Mouse (Mus musculus) 3134 (cell line): ENCODE data around the gene Cep290.
"Not testable (repeated sequence)": the region's sequence is repeated elsewhere in the genome, so short reads cannot be mapped to it uniquely, and the experiment has no call there.

Experiments used
- DNase-seq: peaks from one replicate; pipeline ENCODE4 v3.0.0-alpha.2; 2011; ENCODE audit warnings: low spot score; ENCODE audit not compliant: insufficient read length; ENCODE audit errors: extremely low read depth

Gene Cep290

DNA sequence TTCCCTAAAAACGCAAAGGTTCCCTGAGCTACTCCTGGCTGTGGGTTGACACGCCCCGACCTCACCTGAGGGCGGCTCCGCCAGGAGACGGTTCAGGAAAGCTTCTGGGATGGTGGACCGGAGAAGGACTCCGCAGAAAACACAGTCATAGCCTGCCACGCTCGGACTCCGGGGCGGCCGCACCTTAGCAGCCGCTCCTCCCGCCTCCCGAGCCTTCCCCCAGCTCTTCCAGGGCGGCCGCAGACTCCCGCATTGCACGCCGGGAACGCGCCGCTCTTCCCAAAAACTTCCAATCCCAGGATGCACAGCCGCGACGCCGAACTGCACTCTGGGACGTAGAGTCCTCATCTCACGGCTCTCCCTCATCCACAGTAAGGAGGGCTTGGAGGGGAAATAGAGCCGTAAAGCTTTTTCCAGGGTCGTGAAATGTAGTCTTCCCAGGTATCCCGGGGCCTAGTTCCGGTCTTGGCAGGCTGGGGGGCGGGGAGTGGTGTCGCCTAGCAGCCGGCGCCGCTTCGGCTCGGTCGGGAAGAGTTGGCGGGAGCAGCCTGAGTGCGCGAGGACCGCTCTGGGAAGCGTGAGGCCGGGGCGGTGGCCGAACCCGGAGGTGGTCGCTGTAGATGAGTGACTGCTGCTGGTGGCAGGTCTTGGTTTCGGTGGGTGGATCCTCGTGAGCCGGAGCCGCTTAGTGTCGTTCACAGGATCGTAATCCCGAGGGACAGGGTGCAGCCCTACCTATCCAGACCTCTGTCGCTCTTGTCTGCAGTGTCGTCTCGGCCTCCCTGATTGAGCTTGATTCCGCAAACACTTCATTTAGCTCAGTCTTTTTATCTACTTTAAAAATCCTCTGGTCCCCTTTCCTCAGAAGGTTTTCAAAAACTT is at the start of gene Cep290, which contains the start of gene Tmtc3:
Gene Cep290 (plus strand): TSS at position 462 of the 882 bp plus-strand sequence.
Gene Tmtc3 (minus strand): TSS at position 254 of the 882 bp plus-strand sequence.
- DNase-seq = peak; percentile 96

DNA sequence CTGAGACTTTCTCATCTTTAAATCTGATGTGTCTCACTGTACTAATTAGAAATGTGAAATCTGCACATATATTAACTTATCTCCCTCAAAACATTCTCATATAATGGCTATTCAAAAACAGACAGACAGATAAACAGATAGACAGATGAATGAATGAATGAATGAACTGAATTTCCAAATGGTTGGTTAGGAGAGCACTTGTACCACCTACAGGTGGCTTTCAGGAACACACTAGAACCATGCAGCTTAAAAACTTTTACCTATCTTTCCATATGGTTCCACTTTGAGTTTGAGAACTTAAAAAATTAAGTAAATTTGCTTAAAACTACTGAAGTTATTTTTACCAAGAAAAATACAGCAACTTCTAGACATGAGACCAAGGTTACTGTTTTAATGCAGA is 38.0 kb upstream of the Cep290 start:
- no peak for DNase-seq

DNA sequence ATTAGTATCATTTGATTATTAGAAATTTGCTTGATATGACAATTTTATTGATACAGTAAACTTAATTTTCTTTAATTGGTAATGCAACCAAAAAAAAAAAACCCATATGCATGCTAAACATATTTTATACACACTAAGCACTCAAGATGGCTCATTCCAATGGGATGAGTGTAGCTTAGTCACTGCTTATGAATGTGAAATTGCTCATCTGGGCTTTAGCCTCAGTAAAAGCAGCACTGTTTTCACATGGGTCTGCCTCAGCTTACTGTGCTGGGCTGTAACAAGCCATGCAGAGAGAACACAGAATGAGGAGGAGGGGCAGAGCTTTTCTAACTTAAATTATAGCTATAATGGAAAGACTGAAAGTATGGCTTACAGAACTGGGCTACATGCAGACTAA is 26.8 kb upstream of the Cep290 start:
- DNase-seq = peak; percentile 29

DNA sequence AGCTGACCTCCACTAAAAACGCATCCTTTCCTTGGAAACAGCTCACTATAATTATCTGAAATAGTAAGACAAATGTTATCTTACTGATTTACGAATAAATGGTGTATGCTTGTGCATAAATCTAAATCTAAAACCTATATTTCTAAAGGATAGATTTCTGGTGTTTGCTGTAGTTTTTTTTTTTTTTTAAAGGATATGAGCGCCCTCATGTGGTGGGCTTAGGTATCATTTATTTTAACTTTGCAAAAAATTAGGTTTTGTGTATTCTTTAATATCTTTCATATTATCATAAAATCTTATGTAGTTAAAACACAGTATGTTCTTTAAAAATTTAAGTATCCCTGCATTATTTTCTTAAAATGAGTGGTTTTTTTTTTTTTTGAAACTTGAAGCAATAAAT is 12.3 kb upstream of the Cep290 start:
- no peak for DNase-seq

DNA sequence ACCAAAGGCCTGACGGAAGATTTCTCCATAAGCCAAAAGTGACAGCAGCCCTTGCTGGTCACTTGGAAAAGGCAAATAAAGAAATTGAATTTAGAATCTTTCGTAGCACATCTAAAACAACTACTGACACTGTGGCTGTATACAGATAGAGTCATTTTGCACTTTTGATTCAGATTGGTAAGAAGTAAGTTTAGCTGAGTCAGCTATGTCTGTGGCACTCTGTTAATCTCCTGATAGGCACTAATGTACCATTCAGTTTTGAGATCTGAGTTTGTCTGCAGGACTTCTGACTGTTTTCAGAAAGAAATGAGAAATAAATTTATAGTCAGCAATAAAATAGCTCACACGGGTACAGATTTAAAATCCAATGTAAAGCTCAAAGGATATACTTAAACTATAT is 7.8 kb upstream of the Cep290 start:
- no peak for DNase-seq

DNA sequence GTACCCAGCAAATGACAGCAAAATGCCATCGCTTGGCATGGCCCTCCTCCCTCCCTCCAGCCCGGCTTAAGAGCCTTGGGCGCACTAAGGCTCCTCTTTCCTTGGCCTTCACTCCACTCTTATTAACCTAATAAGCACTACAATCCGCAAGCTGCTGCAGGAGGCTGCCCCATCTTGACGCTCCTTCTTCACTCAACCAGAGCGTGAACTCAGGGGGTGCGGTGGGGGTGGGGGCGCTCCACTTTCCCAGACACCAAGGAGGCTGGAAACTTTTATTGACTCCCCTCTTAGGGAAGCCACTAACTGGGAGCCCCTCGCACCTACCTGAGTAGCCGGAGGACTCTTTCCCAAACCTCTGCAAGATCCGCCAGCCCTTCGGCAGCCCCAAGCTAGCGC is 659 bp upstream of the Cep290 start:
- no peak for DNase-seq

DNA sequence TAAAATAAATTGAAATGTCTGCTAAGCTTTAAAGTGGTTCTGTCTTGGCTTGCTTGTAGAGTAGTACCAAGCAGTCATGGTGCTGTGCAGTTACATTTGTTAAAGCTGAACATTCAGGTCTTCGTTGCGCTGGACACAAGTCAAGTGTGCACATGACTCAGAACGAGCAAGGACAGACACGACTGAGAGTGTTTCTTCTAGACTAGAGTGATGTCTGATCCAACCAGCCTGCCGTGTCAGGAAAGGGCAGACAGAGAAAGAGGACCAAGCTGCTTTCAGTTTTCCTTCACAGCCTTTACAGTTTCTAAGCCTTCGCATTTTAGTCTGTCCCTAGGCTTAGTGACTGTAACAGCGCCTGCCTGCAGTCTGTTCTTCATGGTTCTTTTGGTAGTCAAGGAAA is 4.6 kb downstream of the Cep290 start:
- DNase-seq = no peak

DNA sequence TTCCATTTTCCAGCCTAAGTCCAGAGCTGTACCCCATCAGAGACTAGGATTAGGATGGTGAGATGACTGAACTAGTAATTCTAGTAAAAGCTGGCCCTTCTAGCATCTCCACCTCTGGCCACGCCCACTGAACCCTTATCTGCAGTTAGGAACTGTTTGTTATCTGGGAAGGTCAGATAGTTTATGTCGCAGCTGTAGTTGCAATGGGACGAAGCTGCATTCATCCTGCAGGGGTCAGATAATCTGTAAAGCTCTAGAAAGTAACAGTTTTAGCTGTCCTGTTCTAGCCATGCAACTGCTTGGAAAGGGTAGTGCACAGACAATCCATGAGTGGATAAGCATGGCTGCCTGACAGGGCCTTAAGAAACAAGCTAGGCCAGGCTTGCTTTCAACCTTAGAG is 11.0 kb downstream of the Cep290 start:
- no peak for DNase-seq

DNA sequence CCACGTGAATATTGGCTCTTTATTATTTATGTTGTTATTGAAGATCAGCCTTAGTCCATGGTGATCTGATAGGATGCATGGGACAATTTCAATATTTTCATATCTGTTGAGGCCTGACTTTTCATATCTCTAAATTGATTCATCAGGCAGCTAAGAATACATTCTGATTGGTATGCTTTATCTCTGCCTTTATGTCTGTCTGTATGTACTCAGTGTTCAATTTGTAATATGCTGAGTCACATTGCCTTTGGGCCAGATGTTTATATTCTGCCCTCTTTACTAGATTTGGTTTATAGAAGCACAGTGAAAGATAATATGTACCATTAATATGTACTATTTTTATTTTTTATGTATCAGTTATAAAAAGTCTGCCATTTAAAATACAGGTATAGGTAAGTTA is 20.8 kb downstream of the Cep290 start:
- no peak for DNase-seq

DNA sequence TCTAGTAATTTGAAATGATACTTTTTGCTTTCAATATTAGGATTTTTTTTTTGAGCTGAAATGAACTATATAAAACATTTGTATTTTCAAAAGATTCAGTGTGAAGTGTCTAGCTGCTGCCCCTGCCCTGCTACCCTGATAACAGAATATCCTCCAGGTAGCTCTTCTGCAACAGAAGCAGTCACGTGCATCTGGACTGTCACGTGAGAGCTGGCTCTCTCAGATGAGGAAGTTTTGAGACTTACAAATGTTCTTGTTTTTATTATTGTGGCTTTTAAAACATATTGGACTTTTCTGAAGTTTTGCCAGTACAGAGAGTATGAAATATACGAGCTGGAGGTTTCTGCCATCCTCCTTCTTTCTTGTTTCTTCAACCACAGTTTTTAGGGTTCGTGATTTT is 34.3 kb downstream of the Cep290 start:
- DNase-seq = no peak

DNA sequence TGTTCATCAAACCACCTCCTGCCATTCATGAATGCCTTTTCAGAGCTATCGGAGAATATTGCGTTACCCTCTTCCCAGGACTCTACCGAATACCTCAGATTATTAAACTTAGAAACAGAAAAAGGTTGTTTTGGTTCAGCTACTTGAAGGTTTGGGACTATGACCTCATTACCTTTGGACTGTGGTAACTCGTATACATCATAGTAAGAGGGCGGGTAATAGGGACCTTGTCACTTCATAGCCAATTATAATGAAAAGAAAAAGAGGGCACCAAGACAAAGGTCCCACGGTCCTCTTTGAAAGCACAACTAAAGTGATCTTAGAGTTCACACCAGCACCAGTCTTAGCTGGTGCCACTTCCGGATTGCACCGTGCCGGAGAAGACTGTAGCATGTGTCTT is 35.0 kb downstream of the Cep290 start:
- no peak for DNase-seq

DNA sequence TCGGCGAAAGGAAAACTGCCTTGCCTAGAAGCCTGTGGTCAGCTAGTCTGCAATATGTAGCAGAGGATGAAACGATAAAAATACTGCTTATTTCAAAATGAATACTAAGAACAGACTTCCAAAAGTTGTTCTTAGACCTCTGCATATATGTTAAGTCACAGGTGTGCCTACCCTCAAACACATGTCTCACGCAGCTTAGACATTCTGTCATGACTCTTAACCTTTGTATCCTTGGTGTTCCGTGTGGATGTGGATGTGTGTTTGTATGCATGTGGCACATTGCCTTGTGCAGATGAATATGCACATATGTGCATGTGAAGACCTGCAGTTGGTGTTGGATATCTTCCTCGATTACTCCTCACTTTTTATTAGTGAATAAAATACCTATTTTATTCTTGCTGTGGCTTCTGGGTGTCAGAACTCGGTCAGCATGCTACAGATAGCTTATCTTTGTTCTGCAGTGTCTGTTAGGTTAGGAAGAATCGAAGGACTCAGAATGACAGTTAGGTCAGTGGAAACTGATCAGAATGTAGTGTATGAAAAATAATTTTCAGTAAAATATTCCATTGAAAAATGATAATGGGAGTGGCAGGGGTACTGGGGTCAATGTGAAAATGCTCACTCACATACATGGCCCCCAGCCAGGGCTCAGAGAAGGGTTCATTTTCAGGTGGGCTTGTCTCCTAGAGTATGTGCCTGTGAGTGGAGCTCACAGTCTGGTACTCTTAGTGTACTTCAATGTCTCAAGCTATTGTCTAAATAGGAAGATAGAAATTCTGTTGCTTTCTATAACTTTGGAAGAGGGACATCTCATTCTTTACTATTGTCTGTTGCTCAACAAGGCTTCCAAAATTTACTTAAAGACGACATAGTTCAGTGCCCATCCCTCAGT is 37.4 kb downstream of the Cep290 start:
- DNase-seq = no peak

DNA sequence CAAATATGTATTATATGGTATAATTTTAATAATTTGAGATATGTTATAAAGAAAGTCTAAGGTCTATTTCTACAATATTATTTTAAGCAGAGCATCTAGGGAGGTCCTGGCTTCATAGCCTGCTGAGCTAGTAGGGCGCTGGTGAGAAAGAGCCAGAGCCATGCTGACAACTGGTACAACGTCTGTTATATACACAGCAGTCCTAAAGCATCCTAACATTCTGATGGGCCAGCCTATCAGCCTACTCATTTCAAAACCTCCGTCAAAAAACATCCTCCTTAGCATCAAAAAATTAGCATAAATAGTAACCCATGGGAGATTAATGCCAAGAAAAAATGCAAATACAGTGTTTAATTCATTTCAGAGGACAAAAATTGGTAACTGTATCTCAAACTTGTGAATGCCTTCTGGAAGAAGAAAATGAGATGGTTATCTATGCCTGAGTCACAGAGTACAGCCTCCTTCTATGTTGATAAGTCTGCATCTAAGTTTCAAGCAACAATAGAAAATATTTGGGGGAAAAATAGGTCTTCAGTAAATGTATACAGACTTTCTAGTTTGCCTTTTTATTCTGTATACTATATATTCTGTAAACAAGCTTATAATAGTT is 69.3 kb downstream of the Cep290 start:
- DNase-seq = no peak

DNA sequence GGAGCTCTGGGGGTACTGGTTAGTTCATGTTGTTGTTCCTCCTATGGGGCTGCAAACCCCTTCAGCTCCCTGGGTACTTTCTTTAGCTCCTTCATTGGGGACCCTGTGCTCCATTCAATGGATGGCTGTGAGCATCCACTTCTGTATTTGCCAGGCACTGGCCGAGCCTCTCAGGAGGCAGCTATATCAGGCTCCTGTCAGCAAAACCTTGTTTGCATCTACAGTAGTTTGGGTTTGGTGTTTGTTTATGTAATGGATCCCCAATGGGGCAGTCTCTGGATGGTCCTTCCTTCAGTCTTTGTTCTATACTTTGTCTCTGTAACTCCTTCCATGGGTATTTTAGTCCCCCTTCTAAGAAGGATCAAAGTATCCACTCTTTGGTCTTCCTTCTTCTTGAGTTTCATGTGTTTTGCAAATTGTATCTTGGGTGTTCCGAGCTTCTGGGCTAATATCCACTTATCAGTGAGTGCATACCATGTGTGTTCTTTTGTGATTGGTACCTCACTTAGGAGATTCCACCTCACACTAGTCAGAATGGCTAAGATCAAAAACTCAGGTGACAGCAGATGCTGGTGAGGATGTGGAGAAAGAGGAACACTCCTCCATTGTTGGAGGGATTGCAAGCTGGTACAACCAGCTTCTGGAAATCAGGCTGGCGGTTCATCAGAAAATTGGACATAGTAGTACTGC is 73.0 kb downstream of the Cep290 start:
- DNase-seq = not testable (repeated sequence)

DNA sequence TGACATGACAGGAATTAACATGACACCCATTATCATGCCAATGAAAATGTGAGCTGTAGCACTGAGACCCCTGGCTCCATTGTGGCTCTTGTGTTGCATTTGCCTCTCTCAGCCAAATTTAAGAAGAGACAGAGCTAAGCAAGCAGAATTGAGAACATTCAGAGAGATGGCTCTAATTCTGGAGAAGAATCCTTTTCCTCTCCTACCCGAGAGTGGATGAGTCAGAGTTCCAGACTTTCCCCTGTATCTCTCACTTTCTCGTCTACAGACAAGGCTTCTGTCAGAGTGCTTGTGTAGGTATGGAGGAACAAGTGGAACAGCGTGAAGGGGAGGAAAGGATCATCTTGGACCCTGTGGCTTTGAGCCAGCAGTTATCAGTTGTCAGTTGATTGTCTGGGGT is 76.8 kb downstream of the Cep290 start:
- DNase-seq = no peak

DNA sequence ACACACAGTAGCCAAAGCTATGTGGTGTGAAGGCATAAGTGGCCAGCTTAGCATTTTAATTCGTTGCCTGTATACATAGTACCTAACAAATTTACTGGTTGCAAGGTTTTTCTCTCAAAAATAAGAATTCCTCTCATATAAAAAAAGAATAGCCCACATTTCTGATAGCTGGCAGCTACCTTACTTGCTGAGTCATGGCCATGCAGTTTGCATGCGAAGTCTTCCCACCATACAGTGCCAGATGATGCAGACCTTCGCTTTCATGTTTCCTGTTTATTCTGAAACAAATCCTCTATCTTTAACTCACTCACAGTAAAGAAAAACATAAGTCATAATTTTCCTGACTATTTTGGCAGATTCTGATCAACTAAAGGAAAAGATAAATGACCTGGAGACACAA is 84.3 kb downstream of the Cep290 start:
- DNase-seq = no peak

DNA sequence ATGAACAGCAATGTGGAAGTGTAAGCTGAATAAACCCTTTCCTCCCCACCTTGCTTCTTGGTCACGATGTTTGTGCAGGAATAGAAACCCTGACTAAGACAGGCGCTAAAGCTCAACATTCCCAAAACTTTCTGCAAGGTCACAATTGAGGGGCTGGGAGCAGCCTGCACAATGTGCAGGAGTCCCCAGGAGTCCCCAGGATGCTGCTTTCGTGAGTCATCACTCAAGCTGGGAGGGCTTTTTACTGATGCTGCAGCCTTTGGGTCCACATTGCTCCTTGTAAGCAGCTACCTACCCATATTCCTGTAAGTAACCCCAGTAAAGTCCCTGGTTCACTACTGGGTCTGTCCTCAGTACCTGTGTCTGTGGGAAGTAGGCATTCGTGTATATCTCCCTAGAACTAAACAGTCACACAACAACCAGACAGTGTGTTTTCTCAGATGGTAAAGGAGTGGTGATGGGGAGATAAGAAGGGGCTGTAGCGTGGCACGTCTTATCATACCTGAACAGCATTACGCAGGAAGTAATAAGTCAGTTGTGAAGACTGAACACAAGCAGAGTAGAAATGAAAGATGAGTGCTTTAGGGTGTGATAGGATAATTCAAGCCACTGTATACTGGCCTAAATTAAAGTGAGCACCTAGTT is 87.3 kb downstream of the Cep290 start:
- DNase-seq = no peak

DNA sequence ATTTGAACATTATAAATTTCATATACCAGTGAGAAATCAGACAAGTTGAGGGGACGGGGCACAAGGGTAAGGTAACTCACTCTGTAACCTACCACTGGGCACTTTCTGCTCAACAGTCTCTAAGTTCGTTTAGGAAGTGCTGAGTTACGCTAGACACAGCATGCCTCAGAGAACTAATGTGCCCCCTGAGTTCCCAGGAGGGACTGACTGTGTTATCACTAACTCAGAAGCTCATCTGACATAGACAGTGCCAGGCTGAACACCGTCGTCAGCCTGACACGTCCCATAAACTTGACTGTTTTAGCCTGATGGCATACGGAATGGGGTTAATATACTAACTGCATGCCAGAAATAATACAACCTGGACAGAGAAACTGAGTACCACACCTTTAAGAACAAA is 87.9 kb downstream of the Cep290 start:
- DNase-seq = no peak

DNA sequence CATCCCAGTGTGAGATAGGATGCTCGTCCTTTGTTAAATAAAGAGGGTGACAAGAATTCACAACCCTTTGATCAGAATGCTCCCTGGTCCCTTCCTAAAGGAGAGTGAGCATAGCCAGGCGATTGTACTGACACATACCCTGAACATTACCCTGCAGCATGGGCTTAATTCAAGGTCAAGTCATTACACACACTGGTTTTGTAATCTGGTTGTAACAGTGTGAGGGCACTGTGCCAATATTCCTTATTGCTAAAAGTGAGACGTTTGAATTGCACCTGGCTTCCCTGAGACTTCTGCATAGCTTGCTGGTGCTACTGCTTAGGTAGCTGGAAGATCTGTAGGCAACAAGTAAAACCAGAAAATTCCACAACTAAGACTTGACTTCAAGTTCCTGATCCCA is 96.8 kb downstream of the Cep290 start:
- DNase-seq = no peak

DNA sequence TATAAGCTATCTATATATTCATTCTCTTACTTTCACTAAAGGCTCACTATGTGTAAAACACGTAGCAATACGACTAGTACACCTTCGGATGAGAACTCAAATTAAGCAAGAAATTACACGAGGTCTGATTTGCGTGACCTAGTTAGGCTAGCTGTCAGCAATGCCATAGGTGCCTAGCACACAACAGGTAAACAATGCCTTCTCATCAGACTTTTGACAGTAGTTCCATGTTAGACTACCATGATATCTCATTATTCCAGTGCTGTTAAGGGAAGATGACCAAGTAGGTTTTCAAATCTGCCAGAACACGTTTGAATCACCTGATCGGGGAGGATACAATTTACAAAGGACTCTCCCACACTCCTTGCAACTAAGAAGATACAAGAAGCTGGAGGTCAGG is 101.2 kb downstream of the Cep290 start:
- no peak for DNase-seq
